Mouse (Mus musculus) liver, adult 2 months (tissue): ENCODE data around the gene Agbl3.

Experiments
- CTCF ChIP-seq: fragments of 200-500 bp; IDR thresholded peaks from 2 replicates; pipeline ENCODE4 v1.5.1; 2011; ENCODE audit warnings: low read depth, low read length, control low read depth
- POLR2A ChIP-seq: fragments of 200-500 bp; IDR thresholded peaks from 2 replicates; pipeline ENCODE4 v1.6.1; 2011; ENCODE audit warnings: low read length, control low read depth; ENCODE audit not compliant: insufficient read depth; ENCODE audit errors: extremely low read depth

DNA sequence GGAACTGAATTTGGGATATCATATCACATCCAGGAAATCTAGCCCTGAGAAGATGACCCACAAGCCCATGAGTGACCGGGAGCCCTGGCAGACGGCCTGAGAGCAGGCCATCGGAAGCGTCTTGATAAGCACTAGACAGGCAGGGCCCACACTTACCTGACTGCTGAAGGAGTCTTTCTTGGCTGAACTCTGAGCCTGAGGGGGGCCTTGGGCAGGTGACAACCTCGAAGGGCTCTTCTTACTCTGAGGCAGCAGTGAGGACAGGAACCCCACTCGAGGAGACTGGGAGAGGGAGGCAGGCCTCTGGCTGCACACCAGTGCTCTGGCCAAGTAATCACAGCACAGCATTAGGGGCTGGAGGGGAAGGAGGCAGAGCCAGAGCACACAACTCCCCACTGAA, 124.1 kb downstream of the Agbl3 start:
- TF ChIP-seq POLR2A (no peak), CTCF (no peak)
